Mouse (Mus musculus) kidney, embryonic 16.5 days (tissue): ENCODE results near the gene Rbbp5. TPM values are rescaled to one million over a fixed set of nuclear protein-coding genes. Genes with fewer than 3 reads are reported as not detected.

Experiments used
- ATAC-seq: fragments of 200-750 bp; cut with Nextera tagmentation; 2 replicates; pipeline ENCODE4 v1.8.0; 2017; ENCODE audit warnings: moderate TSS enrichment; ENCODE audit not compliant: low FRiP score, low TSS enrichment
- H3K27ac ChIP-seq: fragments of 300-500 bp; sonication (generic); 2 replicates; pipeline ENCODE4 v1.5.1; 2014; ENCODE audit warnings: low read length
- H3K27me3 ChIP-seq: fragments of 300-500 bp; sonication (generic); 2 replicates; pipeline ENCODE4 v1.6.1; 2014; ENCODE audit warnings: low read length, control low read depth, mixed read lengths; ENCODE audit not compliant: insufficient read depth
- H3K36me3 ChIP-seq: fragments of 300-500 bp; sonication (generic); 2 replicates; pipeline ENCODE4 v1.6.1; 2014; ENCODE audit warnings: low read length, control low read depth, mixed read lengths; ENCODE audit not compliant: insufficient read depth
- H3K4me1 ChIP-seq: fragments of 300-500 bp; sonication (generic); 2 replicates; pipeline ENCODE4 v1.6.1; 2014; ENCODE audit warnings: low read length, control low read depth, mixed read lengths; ENCODE audit not compliant: insufficient read depth
- H3K4me2 ChIP-seq: fragments of 300-500 bp; sonication (generic); replicated peaks from 2 replicates; pipeline ENCODE4 v1.6.1; 2014; ENCODE audit warnings: low read depth, low read length
- H3K4me3 ChIP-seq: fragments of 300-500 bp; sonication (generic); 2 replicates; pipeline ENCODE4 v1.5.1; 2014; ENCODE audit warnings: mild to moderate bottlenecking, low read length
- H3K9ac ChIP-seq: fragments of 300-500 bp; sonication (generic); replicated peaks from 2 replicates; pipeline ENCODE4 v1.6.1; 2014; ENCODE audit warnings: low read length
- H3K9me3 ChIP-seq: fragments of 300-500 bp; sonication (generic); 2 replicates; pipeline ENCODE4 v1.6.1; 2016; ENCODE audit warnings: low read length, control low read depth
- WGBS: fragments of 180-500 bp; shearing (Covaris S2); extraction: QIAGEN DNeasy Blood & Tissue Kit; methylation state at CpG from one replicate; pipeline ENCODE4 v1.1.7; 2014; 5-methylcytosine and 5-hydroxymethylcytosine counted together
- polyA plus RNA-seq: library from polyadenylated mRNA; unstranded; fragments of >200 nt; fragmentation: Nextera tagmentation; extraction: Ambion mirVana; gene quantifications from 2 replicates; pipeline ENCODE4 v1.2.1, GENCODE M21; 2015

Rbbp5 gene
- polyA plus RNA-seq, 1 experiment from 2014 or later = 46.6 TPM

GRCm38 (mm10) chr1:132530631-132531191 is 53.5 kb downstream of the Rbbp5 start:
- Histone ChIP-seq H3K36me3 (no peaks in the 10 kb centered on the region), H3K27me3 (peaks cover 5% of the 10 kb centered on the region; the same call in 1 of the 2 replicates), H3K27ac (no peak overlapping the region), H3K4me3 (no peak overlapping the region), H3K9me3 (no peaks in the 10 kb centered on the region), H3K4me1 (peaks cover 15% of the 10 kb centered on the region), H3K9ac (no peak overlapping the region), H3K4me2 (no peak overlapping the region)
- 8% methylated on average over 5 of the region's 5 CpGs for WGBS
- no peak for ATAC-seq

GRCm38 (mm10) chr1:132532521-132532920 is 55.4 kb downstream of the Rbbp5 start:
- ATAC-seq = no peak
- Histone ChIP-seq H3K9me3 (no peaks in the 10 kb centered on the region), H3K36me3 (no peaks in the 10 kb centered on the region), H3K4me1 (peaks cover 15% of the 10 kb centered on the region), H3K9ac (no peak overlapping the region), H3K4me2 (no peak overlapping the region), H3K4me3 (no peak overlapping the region), H3K27ac (no peak overlapping the region), H3K27me3 (peaks cover 5% of the 10 kb centered on the region; the same call in 1 of the 2 replicates)
- whole genome bisulfite sequencing = 56% methylated on average over 9 of the region's 9 CpGs

GRCm38 (mm10) chr1:132533840-132534239 is 56.7 kb downstream of the Rbbp5 start:
- no peaks in the 10 kb centered on the region for H3K9me3 ChIP-seq
- H3K4me2 ChIP-seq = peak overlapping the region; percentile 16; the same call in 1 of the 2 replicates
- H3K4me1 ChIP-seq = peaks cover 15% of the 10 kb centered on the region
- H3K27me3 ChIP-seq = peaks cover 5% of the 10 kb centered on the region; the same call in 1 of the 2 replicates
- no peak for ATAC-seq
- no peaks in the 10 kb centered on the region for H3K36me3 ChIP-seq
- WGBS = 2% methylated on average over 8 of the region's 8 CpGs
- no peak overlapping the region for H3K4me3 ChIP-seq
- no peak overlapping the region for H3K27ac ChIP-seq
- H3K9ac ChIP-seq = no peak overlapping the region

GRCm38 (mm10) chr1:132535541-132535940 is 58.4 kb downstream of the Rbbp5 start:
- no peak for ATAC-seq
- no peak overlapping the region for H3K4me3 ChIP-seq
- H3K9me3 ChIP-seq = no peaks in the 10 kb centered on the region
- H3K9ac ChIP-seq = no peak overlapping the region
- H3K4me2 ChIP-seq = no peak overlapping the region
- peaks cover 17% of the 10 kb centered on the region; the same call in 1 of the 2 replicates for H3K27me3 ChIP-seq
- WGBS = 94% methylated on average over 4 of the region's 4 CpGs
- H3K36me3 ChIP-seq = no peaks in the 10 kb centered on the region
- H3K27ac ChIP-seq = no peak overlapping the region
- H3K4me1 ChIP-seq = peaks cover 14% of the 10 kb centered on the region

- Histone ChIP-seq H3K4me1 (peaks cover 18% of the 10 kb centered on the region), H3K4me3 (no peak overlapping the region), H3K9me3 (no peaks in the 10 kb centered on the region), H3K27ac (no peak overlapping the region), H3K27me3 (peaks cover 20% of the 10 kb centered on the region), H3K9ac (no peak overlapping the region), H3K36me3 (no peaks in the 10 kb centered on the region), H3K4me2 (no peak overlapping the region)
- no peak for ATAC-seq
- 68% methylated on average over 3 of the region's 3 CpGs for WGBS
These were observed 59.3 kb downstream of the Rbbp5 start for GRCm38 (mm10) chr1:132536416-132536815.

GRCm38 (mm10) chr1:132537736-132538135 is 60.6 kb downstream of the Rbbp5 start:
- Histone ChIP-seq H3K9ac (no peak overlapping the region), H3K4me3 (no peak overlapping the region), H3K4me1 (peaks cover 31% of the 10 kb centered on the region), H3K27ac (no peak overlapping the region), H3K36me3 (no peaks in the 10 kb centered on the region), H3K4me2 (no peak overlapping the region), H3K9me3 (no peaks in the 10 kb centered on the region), H3K27me3 (peaks cover 33% of the 10 kb centered on the region)
- ATAC-seq = no peak
- 84% methylated on average over 5 of the region's 5 CpGs for WGBS

GRCm38 (mm10) chr1:132540701-132541100 is 63.5 kb downstream of the Rbbp5 start:
- no peaks in the 10 kb centered on the region for H3K36me3 ChIP-seq
- peak overlapping the region; percentile 40 for H3K4me2 ChIP-seq
- H3K4me1 ChIP-seq = peaks cover 27% of the 10 kb centered on the region
- no peak overlapping the region for H3K9ac ChIP-seq
- no peak overlapping the region for H3K4me3 ChIP-seq
- no peaks in the 10 kb centered on the region for H3K9me3 ChIP-seq
- H3K27me3 ChIP-seq = peaks cover 50% of the 10 kb centered on the region
- WGBS = 52% methylated on average over 7 of the region's 7 CpGs
- H3K27ac ChIP-seq = no peak overlapping the region
- 0 out of 2 replicates have a peak, but pooled peaks have one; percentile 20 for ATAC-seq

GRCm38 (mm10) chr1:132541171-132541823 is 64.1 kb downstream of the Rbbp5 start:
- Histone ChIP-seq H3K4me2 (peak overlapping the region; percentile 40), H3K27ac (no peak overlapping the region), H3K36me3 (no peaks in the 10 kb centered on the region), H3K9ac (no peak overlapping the region), H3K4me1 (peaks cover 27% of the 10 kb centered on the region), H3K9me3 (no peaks in the 10 kb centered on the region), H3K27me3 (peaks cover 50% of the 10 kb centered on the region), H3K4me3 (no peak overlapping the region)
- WGBS = 2% methylated on average over 14 of the region's 14 CpGs
- ATAC-seq = peak; percentile 92

GRCm38 (mm10) chr1:132541824-132542599 is 64.8 kb downstream of the Rbbp5 start:
- peak; percentile 46; the same call in 1 of the 2 replicates for ATAC-seq
- H3K4me2 ChIP-seq = peak overlapping the region; percentile 53
- 11% methylated on average over 5 of the region's 5 CpGs for WGBS

More at GRCm38 (mm10) chr1:132541824-132542599, 64.8 kb downstream of the Rbbp5 start:
- no peaks in the 10 kb centered on the region for H3K9me3 ChIP-seq
- H3K4me3 ChIP-seq = no peak overlapping the region; the same call in 1 of the 2 replicates
- H3K27me3 ChIP-seq = peaks cover 50% of the 10 kb centered on the region
- peaks cover 27% of the 10 kb centered on the region for H3K4me1 ChIP-seq
- no peaks in the 10 kb centered on the region for H3K36me3 ChIP-seq
- H3K9ac ChIP-seq = no peak overlapping the region
- H3K27ac ChIP-seq = no peak overlapping the region
